Mouse (Mus musculus): ENCODE measurements around the gene Krt18. TPM values are rescaled to one million over a fixed set of nuclear protein-coding genes. Genes with fewer than 3 reads are reported as not detected.

The Krt18 gene
- total and polyA plus RNA-seq, 3 experiments, result not detected

DNA sequence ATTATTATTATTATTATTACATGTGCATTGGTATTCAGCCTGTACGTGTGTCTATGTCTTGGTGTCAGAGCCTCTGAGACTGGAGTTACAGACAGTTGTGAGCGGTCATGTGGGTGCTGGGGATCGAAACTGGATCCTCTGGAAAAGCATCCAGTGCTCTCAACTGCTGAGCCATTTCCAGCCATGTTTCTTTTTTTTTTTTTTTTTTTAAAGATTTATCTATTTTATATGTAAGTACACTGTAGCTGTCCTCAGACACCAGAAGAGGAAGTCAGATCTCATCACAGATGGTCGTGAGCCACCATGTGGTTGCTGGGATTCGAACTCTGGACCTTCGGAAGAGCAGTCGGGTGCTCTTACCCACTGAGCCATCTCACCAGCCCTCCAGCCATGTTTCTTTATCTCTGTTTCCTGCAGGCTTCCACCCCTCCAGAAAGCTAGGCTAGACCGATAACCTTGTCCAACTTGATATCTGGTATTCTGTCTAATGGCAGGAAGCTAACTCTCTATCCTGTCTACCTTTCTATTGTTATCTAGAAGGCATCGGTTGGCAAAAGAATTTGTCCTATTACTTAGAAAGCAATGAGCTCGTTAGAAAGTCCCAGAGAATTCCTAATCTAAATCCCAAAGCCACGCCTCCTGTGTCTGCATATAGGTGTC lies 28.2 kb upstream of the Krt18 start:
- Histone ChIP-seq H3K36me3 (replicated peaks) (no peaks in the 10 kb centered on the region), H3K9me3 (replicated peaks) (0 out of 2 replicates have a peak, but pooled peaks cover 3% of the 10 kb centered on the region), H3K4me1 (ENCODE audit: insufficient read depth, low read depth, low read length) (peaks cover 13% of the 10 kb centered on the region), H3K4me3 (ENCODE audit: low read depth, low read length) (no peak overlapping the region), H3K27me3 (ENCODE audit: insufficient read depth, low read length) (peaks cover 29% of the 10 kb centered on the region)
- no peak for TF ChIP-seq TAL1 (conservative IDR thresholded peaks at IDR 0.05; ENCODE audit: low read depth, low read length)
- TF ChIP-seq CTCF (IDR thresholded peaks at IDR 0.05; ENCODE audit: low read depth, low read length), result no peak
- no peak for TF ChIP-seq POLR2AphosphoS5 (IDR thresholded peaks at IDR 0.05; ENCODE audit: insufficient replicate concordance, low read depth, low read length)
- TF ChIP-seq GATA2 (IDR thresholded peaks at IDR 0.05; ENCODE audit: borderline replicate concordance, low read depth, low read length), result no peak
- no peak for TF ChIP-seq GATA1 (IDR thresholded peaks at IDR 0.05; ENCODE audit: borderline replicate concordance, low read length)
- ATAC-seq (ENCODE audit: extremely low read depth, insufficient number of reproducible peaks, low FRiP score, poor library complexity, severe bottlenecking), result no peak
- DNase-seq (ENCODE audit: low spot score), result no peak

DNA sequence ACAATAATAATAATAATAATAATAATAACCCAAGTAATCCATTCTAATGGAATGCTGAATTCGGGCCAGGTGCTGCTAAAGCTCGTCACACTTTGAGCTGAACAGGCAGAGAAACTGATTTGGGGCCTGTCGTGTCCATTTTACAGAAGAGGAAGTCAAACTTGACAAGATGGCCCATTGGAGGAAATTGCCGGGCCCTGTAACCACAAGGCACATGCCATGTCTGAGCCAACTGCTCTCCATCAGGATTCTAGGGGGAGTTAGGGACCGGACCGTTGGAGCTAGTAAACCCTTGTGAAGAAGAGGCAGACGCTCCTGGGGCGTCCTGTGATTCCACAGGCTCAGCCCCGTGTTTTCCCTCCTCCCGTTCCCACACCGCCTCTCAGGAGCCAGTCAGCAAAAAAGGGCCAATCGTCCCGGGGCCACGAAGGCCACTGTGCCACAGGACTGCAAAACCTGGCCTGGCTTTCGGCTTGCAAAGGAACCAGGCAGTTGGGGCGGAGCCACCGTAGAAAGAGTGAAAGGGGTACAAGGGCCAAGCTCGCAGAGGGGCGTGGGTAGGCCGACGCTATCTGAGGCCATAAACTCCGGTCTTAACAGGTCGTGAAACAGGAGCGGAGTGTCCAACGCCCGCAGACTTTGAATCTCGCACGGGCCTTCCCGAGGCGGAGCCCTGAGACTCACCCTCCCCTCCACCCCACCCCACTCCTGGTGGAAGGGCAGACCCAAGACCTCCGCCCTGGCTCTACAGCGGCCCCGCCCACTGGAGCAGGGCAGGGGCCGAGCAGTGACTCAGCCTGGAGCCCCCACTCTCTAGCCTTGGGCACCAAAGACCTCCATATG lies 25.1 kb upstream of the Krt18 start:
- ATAC-seq (ENCODE audit: extremely low read depth, insufficient number of reproducible peaks, low FRiP score, poor library complexity, severe bottlenecking) (no peak), DNase-seq (ENCODE audit: low spot score) (no peak)
- peak overlapping the region; percentile 23; the same call in 1 of the 2 replicates for H3K4me3 ChIP-seq (ENCODE audit: low read depth, low read length)
- no peak for TF ChIP-seq POLR2AphosphoS5 (IDR thresholded peaks at IDR 0.05; ENCODE audit: insufficient replicate concordance, low read depth, low read length)
- TF ChIP-seq GATA2 (IDR thresholded peaks at IDR 0.05; ENCODE audit: borderline replicate concordance, low read depth, low read length), result no peak
- no peak for TF ChIP-seq CTCF (IDR thresholded peaks at IDR 0.05; ENCODE audit: low read depth, low read length)
- TF ChIP-seq TAL1 (conservative IDR thresholded peaks at IDR 0.05; ENCODE audit: low read depth, low read length), result no peak
- peaks cover 6% of the 10 kb centered on the region for H3K4me1 ChIP-seq (ENCODE audit: insufficient read depth, low read depth, low read length)
- H3K27me3 ChIP-seq (ENCODE audit: insufficient read depth, low read length), result peaks cover 36% of the 10 kb centered on the region
- no peaks in the 10 kb centered on the region for H3K36me3 ChIP-seq (replicated peaks)
- no peaks in the 10 kb centered on the region for H3K9me3 ChIP-seq (replicated peaks)

DNA sequence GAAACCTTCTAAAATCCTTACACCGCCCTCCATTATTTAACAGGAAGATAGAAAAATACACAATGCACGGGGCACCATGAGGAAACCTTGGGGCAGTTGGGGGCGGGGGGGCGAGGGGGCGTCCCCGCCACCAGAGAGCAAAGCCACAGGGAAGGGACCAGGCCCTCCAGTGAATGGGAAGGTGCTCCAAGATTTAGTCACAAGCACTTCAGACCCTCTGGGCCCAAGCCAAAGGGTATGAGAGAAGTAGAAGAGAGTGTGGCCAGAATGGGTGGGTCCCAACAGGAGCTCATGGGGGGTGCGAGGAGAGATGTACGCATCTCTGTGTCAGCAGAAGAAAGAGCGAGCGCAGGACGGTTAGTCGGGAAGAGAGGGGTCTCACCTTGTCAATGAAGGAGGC lies 24.5 kb upstream of the Krt18 start:
- DNase-seq (ENCODE audit: low spot score) (no peak), ATAC-seq (ENCODE audit: extremely low read depth, insufficient number of reproducible peaks, low FRiP score, poor library complexity, severe bottlenecking) (no peak)
- Histone ChIP-seq H3K4me1 (ENCODE audit: insufficient read depth, low read depth, low read length) (peaks cover 6% of the 10 kb centered on the region), H3K36me3 (replicated peaks) (no peaks in the 10 kb centered on the region), H3K9me3 (replicated peaks) (no peaks in the 10 kb centered on the region), H3K27me3 (ENCODE audit: insufficient read depth, low read length) (peaks cover 36% of the 10 kb centered on the region), H3K4me3 (ENCODE audit: low read depth, low read length) (no peak overlapping the region)
- no peak for TF ChIP-seq CTCF (IDR thresholded peaks at IDR 0.05; ENCODE audit: low read depth, low read length)
- no peak for TF ChIP-seq POLR2AphosphoS5 (IDR thresholded peaks at IDR 0.05; ENCODE audit: insufficient replicate concordance, low read depth, low read length)
- no peak for TF ChIP-seq TAL1 (conservative IDR thresholded peaks at IDR 0.05; ENCODE audit: low read depth, low read length)
- TF ChIP-seq GATA2 (IDR thresholded peaks at IDR 0.05; ENCODE audit: borderline replicate concordance, low read depth, low read length), result no peak
- no peak for TF ChIP-seq GATA1 (IDR thresholded peaks at IDR 0.05; ENCODE audit: borderline replicate concordance, low read length)

DNA sequence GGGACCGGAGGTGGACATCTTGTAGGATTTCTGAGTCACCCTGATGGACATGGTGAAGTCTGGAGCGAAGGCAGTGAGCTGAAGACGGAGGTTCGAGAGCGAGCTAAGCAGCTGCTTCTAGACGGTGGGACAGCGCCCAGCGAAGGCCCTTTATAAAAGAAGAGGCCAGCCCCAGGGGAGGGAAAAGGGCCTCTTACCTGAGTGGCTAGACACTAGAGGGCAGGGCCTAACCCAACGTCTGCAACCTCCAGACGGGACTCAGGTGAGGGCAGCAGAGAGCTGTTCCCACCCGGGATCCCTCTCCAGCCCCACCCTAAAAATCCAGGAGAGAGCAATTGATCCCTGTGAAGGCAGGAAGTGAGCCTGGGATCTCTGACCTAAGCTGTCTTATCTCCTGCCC lies 23.8 kb upstream of the Krt18 start, which contains the start of gene Krt8:
Krt8 (minus strand) TSS at position 294 of the 400 bp plus-strand sequence.
- Histone ChIP-seq H3K4me3 (ENCODE audit: low read depth, low read length) (no peak within 1 kb of the TSS), H3K9me3 (replicated peaks) (no peaks in the 10 kb centered on the region), H3K27me3 (ENCODE audit: insufficient read depth, low read length) (peaks cover 40% of the 10 kb centered on the region), H3K4me1 (ENCODE audit: insufficient read depth, low read depth, low read length) (peaks cover 6% of the 10 kb centered on the region), H3K36me3 (replicated peaks) (no peaks in the 10 kb centered on the region)
- no peak for TF ChIP-seq CTCF (IDR thresholded peaks at IDR 0.05; ENCODE audit: low read depth, low read length)
- no peak for TF ChIP-seq GATA1 (IDR thresholded peaks at IDR 0.05; ENCODE audit: borderline replicate concordance, low read length)
- TF ChIP-seq TAL1 (conservative IDR thresholded peaks at IDR 0.05; ENCODE audit: low read depth, low read length), result no peak
- TF ChIP-seq POLR2AphosphoS5 (IDR thresholded peaks at IDR 0.05; ENCODE audit: insufficient replicate concordance, low read depth, low read length), result no peak
- TF ChIP-seq GATA2 (IDR thresholded peaks at IDR 0.05; ENCODE audit: borderline replicate concordance, low read depth, low read length), result no peak
- DNase-seq (ENCODE audit: low spot score) (no peak), ATAC-seq (ENCODE audit: extremely low read depth, insufficient number of reproducible peaks, low FRiP score, poor library complexity, severe bottlenecking) (no peak)

DNA sequence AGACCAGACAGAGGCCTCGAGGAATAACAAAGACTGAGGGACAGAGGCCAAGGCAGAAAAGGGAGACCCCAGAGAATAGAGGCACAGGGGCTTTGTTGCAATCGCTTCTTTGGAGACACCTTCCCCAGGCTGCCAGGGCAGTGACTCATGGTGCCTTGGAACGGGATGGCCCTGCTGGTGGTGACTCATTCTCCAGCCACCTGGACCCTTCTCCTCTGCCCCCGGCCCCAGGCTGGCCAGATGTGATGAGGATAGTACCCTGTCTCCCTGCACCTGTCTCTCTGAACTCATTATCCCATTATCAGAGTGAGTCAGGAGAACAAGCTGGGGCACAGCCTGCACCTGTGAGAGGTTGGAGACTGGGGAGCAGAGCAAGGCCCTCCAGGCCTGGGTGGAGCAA lies 22.7 kb upstream of the Krt18 start:
- H3K27me3 ChIP-seq (ENCODE audit: insufficient read depth, low read length), result peaks cover 44% of the 10 kb centered on the region
- H3K4me3 ChIP-seq (ENCODE audit: low read depth, low read length), result no peak overlapping the region
- DNase-seq (ENCODE audit: low spot score) (no peak), ATAC-seq (ENCODE audit: extremely low read depth, insufficient number of reproducible peaks, low FRiP score, poor library complexity, severe bottlenecking) (no peak)
- H3K9me3 ChIP-seq (replicated peaks), result no peaks in the 10 kb centered on the region
- peaks cover 6% of the 10 kb centered on the region for H3K4me1 ChIP-seq (ENCODE audit: insufficient read depth, low read depth, low read length)
- no peak for TF ChIP-seq CTCF (IDR thresholded peaks at IDR 0.05; ENCODE audit: low read depth, low read length)
- TF ChIP-seq GATA1 (IDR thresholded peaks at IDR 0.05; ENCODE audit: borderline replicate concordance, low read length), result no peak
- no peak for TF ChIP-seq POLR2AphosphoS5 (IDR thresholded peaks at IDR 0.05; ENCODE audit: insufficient replicate concordance, low read depth, low read length)
- no peak for TF ChIP-seq TAL1 (conservative IDR thresholded peaks at IDR 0.05; ENCODE audit: low read depth, low read length)
- no peak for TF ChIP-seq GATA2 (IDR thresholded peaks at IDR 0.05; ENCODE audit: borderline replicate concordance, low read depth, low read length)
- H3K36me3 ChIP-seq (replicated peaks), result no peaks in the 10 kb centered on the region

DNA sequence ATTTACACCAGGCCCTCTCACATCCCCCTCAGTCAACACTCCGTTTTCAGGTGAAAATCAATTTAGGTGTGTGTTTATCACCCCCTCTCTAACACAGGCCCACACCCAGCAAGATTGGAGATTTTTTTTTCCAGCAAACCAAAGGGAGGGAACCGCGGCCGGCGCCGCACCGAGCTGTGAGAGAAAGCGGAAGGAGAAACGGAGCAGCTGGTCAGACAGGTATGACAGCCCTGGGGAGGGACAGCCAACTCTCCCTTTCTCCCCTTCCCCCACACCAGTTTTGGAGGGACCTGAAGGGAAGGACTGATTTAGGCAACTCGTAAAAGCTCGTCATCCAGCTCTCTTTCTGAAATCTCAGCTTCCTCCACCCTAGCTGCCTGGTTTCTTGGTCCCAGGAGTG lies 21.7 kb upstream of the Krt18 start:
- TF ChIP-seq CTCF (IDR thresholded peaks at IDR 0.05; ENCODE audit: low read depth, low read length), result no peak
- ATAC-seq (ENCODE audit: extremely low read depth, insufficient number of reproducible peaks, low FRiP score, poor library complexity, severe bottlenecking) (no peak), DNase-seq (ENCODE audit: low spot score) (no peak)
- Histone ChIP-seq H3K36me3 (replicated peaks) (no peaks in the 10 kb centered on the region), H3K9me3 (replicated peaks) (no peaks in the 10 kb centered on the region), H3K4me3 (ENCODE audit: low read depth, low read length) (no peak overlapping the region), H3K4me1 (ENCODE audit: insufficient read depth, low read depth, low read length) (peaks cover 6% of the 10 kb centered on the region), H3K27me3 (ENCODE audit: insufficient read depth, low read length) (peaks cover 47% of the 10 kb centered on the region)
